Mouse (Mus musculus) intestine, embryonic 16.5 days (tissue): ENCODE measurements around the gene Defb23. TPM values are rescaled to one million over a fixed set of nuclear protein-coding genes. Genes with fewer than 3 reads are reported as not detected.

Source experiments
- ATAC-seq: fragments of 200-750 bp; cut with Nextera tagmentation; 2 replicates; pipeline ENCODE4 v1.8.0; 2017; ENCODE audit warnings: moderate TSS enrichment, moderate library complexity
- H3K27ac ChIP-seq: fragments of 300-500 bp; sonication (generic); 2 replicates; pipeline ENCODE4 v1.5.1; 2014; ENCODE audit warnings: mild to moderate bottlenecking, low read length
- H3K27me3 ChIP-seq: fragments of 300-500 bp; sonication (generic); replicated peaks from 2 replicates; pipeline ENCODE4 v1.6.1; 2014; ENCODE audit warnings: low read length, control low read depth, mixed read lengths; ENCODE audit not compliant: control insufficient read depth, insufficient read depth
- H3K36me3 ChIP-seq: fragments of 300-500 bp; sonication (generic); 2 replicates; pipeline ENCODE4 v1.6.1; 2014; ENCODE audit warnings: low read length, control low read depth; ENCODE audit not compliant: control insufficient read depth, insufficient read depth
- H3K4me1 ChIP-seq: fragments of 300-500 bp; sonication (generic); 2 replicates; pipeline ENCODE4 v1.6.1; 2014; ENCODE audit warnings: low read length, control low read depth, mixed read lengths; ENCODE audit not compliant: control insufficient read depth, insufficient read depth
- H3K4me2 ChIP-seq: fragments of 300-500 bp; sonication (generic); 2 replicates; pipeline ENCODE4 v1.6.1; 2014; ENCODE audit warnings: low read depth, low read length, control low read depth
- H3K4me3 ChIP-seq: fragments of 300-500 bp; sonication (generic); 2 replicates; pipeline ENCODE4 v1.5.1; 2014; ENCODE audit warnings: mild to moderate bottlenecking, low read length
- H3K9ac ChIP-seq: fragments of 300-500 bp; sonication (generic); 2 replicates; pipeline ENCODE4 v1.6.1; 2014; ENCODE audit warnings: low read depth, low read length
- H3K9me3 ChIP-seq: fragments of 300-500 bp; sonication (generic); 2 replicates; pipeline ENCODE4 v1.6.1; 2016; ENCODE audit warnings: low read length, control low read depth; ENCODE audit not compliant: control insufficient read depth
- WGBS: fragments of 180-500 bp; shearing (Covaris S2); extraction: QIAGEN DNeasy Blood & Tissue Kit; methylation state at CpG from one replicate; pipeline ENCODE4 v1.1.7; 2014; 5-methylcytosine and 5-hydroxymethylcytosine counted together
- polyA plus RNA-seq: library from polyadenylated mRNA; unstranded; fragments of >200 nt; fragmentation: Nextera tagmentation; extraction: Ambion mirVana; gene quantifications from 2 replicates; pipeline ENCODE4 v1.2.1, GENCODE M21; 2015

Gene Defb23
- polyA plus RNA-seq, 1 experiment from 2014 or later, result not detected

GRCm38 (mm10) chr2:152415287-152415686 is 49.1 kb downstream of the Defb23 start, which contains the start of gene 6820408C15Rik:
Gene 6820408C15Rik (plus strand): TSS chr2:152415587.
- no peaks in the 10 kb centered on the region for H3K36me3 ChIP-seq
- WGBS, result 23% methylated on average over 4 of the region's 4 CpGs
- H3K9me3 ChIP-seq, result peaks cover 8% of the 10 kb centered on the region
- peak within 1 kb of the TSS; percentile 80 for H3K4me2 ChIP-seq
- H3K27me3 ChIP-seq, result no peaks in the 10 kb centered on the region
- peak within 1 kb of the TSS; percentile 92 for H3K4me3 ChIP-seq
- peaks cover 12% of the 10 kb centered on the region for H3K4me1 ChIP-seq
- ATAC-seq, result no peak
- H3K9ac ChIP-seq, result peak within 1 kb of the TSS; percentile 99
- peak within 1 kb of the TSS; percentile 88 for H3K27ac ChIP-seq

DNA sequence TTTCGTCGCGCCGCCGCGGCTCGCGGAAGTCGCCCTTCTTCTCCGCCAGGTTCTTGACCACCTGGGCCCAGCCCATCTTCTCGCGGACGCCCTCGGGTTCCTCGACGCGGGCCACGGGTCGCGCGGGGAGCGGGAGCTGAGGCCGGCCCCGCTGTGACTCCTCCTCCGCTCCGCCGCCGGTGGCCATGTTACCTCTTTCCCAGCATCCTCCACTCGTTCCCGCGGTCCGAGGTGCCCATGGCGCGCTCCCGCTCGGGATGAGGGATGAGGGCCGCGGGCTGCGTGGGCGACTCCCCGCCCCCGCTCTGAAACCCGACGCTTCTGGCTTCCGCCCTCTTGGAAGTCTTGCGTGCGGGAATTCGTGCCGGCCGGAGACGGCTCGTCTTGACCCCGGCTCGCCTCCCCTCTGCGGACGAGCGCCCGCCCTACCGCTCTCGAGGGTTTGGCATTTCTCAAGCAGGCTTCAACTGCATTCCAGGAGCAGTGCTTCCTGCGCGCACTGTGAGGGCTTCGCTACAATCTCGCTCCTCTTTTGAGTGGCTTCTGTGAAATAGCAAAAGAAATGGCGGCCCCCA is 49.7 kb downstream of the Defb23 start, which contains the start of gene Zcchc3:
Gene Zcchc3, minus strand, starts transcription at position 437 of the 575 bp plus-strand sequence.
- no peaks in the 10 kb centered on the region for H3K27me3 ChIP-seq
- WGBS, result under 1% methylated on average over 65 of the region's 65 CpGs
- H3K27ac ChIP-seq, result peak within 1 kb of the TSS; percentile 88
- peaks cover 16% of the 10 kb centered on the region for H3K4me1 ChIP-seq
- peak within 1 kb of the TSS; percentile 80 for H3K4me2 ChIP-seq
- H3K9ac ChIP-seq, result peak within 1 kb of the TSS; percentile 99
- ATAC-seq, result peak; percentile 79
- peak within 1 kb of the TSS; percentile 92 for H3K4me3 ChIP-seq
- H3K9me3 ChIP-seq, result peaks cover 8% of the 10 kb centered on the region
- H3K36me3 ChIP-seq, result no peaks in the 10 kb centered on the region

DNA sequence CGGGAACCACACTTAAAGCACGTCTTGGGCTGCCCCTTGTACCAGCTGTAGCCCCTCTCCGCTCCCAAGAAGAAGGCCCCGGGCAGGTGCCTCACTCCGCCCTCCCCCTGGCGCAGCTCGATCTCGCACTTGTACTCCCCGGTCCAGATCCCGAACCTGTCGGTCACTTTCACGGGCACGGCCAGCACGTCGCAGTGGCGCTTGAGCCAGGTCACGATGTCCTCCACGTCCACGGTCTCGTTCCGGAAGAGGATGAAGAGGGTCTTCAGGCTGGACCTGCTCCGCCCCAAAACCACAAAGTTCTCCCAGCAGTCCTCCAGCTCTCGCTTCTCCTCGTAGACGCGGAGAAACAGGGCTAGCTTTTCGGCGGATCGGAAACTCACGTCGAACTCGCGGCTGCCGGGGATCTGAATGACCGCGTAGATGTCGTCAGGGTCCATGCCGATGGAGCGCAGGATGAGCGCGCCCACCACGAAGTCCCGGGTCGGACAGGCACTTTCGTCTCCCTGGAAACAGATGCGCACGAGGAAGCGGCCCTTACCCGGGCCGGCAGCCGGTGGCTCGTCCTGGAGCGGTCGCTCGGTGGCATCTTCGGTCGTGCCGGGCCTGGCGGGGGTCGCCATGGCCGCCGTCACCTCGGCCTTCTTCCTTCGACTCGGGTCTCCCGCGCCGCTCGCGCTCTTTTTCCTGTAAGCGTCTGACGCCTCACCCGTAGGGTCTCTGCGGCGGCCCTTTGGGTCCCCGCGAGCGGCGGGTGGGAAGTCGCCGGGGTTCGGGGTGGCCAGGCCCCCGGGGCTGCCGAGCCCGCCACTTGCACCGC is 50.4 kb downstream of the Defb23 start:
- under 1% methylated on average over 86 of the region's 86 CpGs for WGBS
- H3K9ac ChIP-seq, result peak overlapping the region; percentile 99
- H3K4me3 ChIP-seq, result peak overlapping the region; percentile 92
- peaks cover 8% of the 10 kb centered on the region for H3K9me3 ChIP-seq
- peak; percentile 12 for ATAC-seq
- no peaks in the 10 kb centered on the region for H3K27me3 ChIP-seq
- H3K4me1 ChIP-seq, result peaks cover 19% of the 10 kb centered on the region
- peak overlapping the region; percentile 88 for H3K27ac ChIP-seq
- H3K4me2 ChIP-seq, result peak overlapping the region; percentile 80
- no peaks in the 10 kb centered on the region for H3K36me3 ChIP-seq

- WGBS, result 2% methylated on average over 21 of the region's 21 CpGs
- ATAC-seq, result no peak
- H3K4me2 ChIP-seq, result peak overlapping the region; percentile 80
Measured at GRCm38 (mm10) chr2:152413158-152413764, 51.2 kb downstream of the Defb23 start.

GRCm38 (mm10) chr2:152412526-152413157 is 51.8 kb downstream of the Defb23 start:
- ATAC-seq, result peak; percentile 9; the same call in 1 of the 2 replicates
- no peaks in the 10 kb centered on the region for H3K36me3 ChIP-seq
- peak overlapping the region; percentile 92 for H3K4me3 ChIP-seq
- H3K9me3 ChIP-seq, result peaks cover 8% of the 10 kb centered on the region
- 6% methylated on average over 15 of the region's 15 CpGs for WGBS
- H3K27me3 ChIP-seq, result no peaks in the 10 kb centered on the region
- H3K4me1 ChIP-seq, result peaks cover 19% of the 10 kb centered on the region
- peak overlapping the region; percentile 80 for H3K4me2 ChIP-seq
- peak overlapping the region; percentile 88 for H3K27ac ChIP-seq
- H3K9ac ChIP-seq, result peak overlapping the region; percentile 99

More at GRCm38 (mm10) chr2:152413158-152413764, 51.2 kb downstream of the Defb23 start:
- H3K4me1 ChIP-seq, result peaks cover 19% of the 10 kb centered on the region
- no peaks in the 10 kb centered on the region for H3K36me3 ChIP-seq
- H3K9me3 ChIP-seq, result peaks cover 8% of the 10 kb centered on the region
- H3K27me3 ChIP-seq, result no peaks in the 10 kb centered on the region
- peak overlapping the region; percentile 99 for H3K9ac ChIP-seq
- peak overlapping the region; percentile 88 for H3K27ac ChIP-seq
- peak overlapping the region; percentile 92 for H3K4me3 ChIP-seq

GRCm38 (mm10) chr2:152411471-152411870 is 52.9 kb downstream of the Defb23 start:
- peak overlapping the region; percentile 88 for H3K27ac ChIP-seq
- peak overlapping the region; percentile 92 for H3K4me3 ChIP-seq
- peaks cover 8% of the 10 kb centered on the region for H3K9me3 ChIP-seq
- peak overlapping the region; percentile 99 for H3K9ac ChIP-seq
- H3K36me3 ChIP-seq, result no peaks in the 10 kb centered on the region
- H3K4me1 ChIP-seq, result peaks cover 20% of the 10 kb centered on the region
- WGBS, result 18% methylated on average over 7 of the region's 7 CpGs
- H3K4me2 ChIP-seq, result peak overlapping the region; percentile 80
- no peaks in the 10 kb centered on the region for H3K27me3 ChIP-seq
- ATAC-seq, result no peak

- Histone ChIP-seq H3K4me2 (peak overlapping the region; percentile 80), H3K4me3 (peak overlapping the region; percentile 92), H3K9ac (peak overlapping the region; percentile 99), H3K4me1 (peaks cover 23% of the 10 kb centered on the region), H3K27me3 (no peaks in the 10 kb centered on the region), H3K36me3 (no peaks in the 10 kb centered on the region), H3K9me3 (peaks cover 3% of the 10 kb centered on the region; the same call in 1 of the 2 replicates), H3K27ac (peak overlapping the region; percentile 88)
- WGBS, result 5% methylated on average over 15 of the region's 15 CpGs
- ATAC-seq, result peak; percentile 61
Measured at GRCm38 (mm10) chr2:152410971-152411371, 53.4 kb downstream of the Defb23 start.

DNA sequence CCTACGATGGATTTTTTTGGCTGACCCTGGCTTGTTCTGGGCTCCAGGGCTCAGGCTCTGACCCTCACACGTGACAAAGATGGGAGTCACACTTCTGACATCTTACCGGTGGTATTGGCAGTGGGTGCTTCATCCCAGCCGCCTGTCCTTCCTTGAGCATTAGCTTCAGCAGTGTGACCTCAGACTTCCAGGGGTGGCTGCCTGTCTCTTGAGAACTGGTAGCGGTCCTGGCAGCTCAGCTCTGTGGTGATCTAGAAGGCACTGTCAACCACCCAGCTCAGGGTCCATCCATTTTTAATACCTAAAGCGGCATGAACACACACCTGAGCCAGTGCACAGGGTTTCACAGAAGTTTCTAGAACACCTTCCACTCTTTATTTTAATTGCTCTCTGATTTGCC is 54.6 kb downstream of the Defb23 start:
- ATAC-seq, result no peak
- Histone ChIP-seq H3K4me1 (peaks cover 23% of the 10 kb centered on the region), H3K4me2 (no peak overlapping the region), H3K27ac (peak overlapping the region; percentile 88; the same call in 1 of the 2 replicates), H3K4me3 (no peak overlapping the region), H3K9me3 (no peaks in the 10 kb centered on the region), H3K9ac (no peak overlapping the region), H3K27me3 (no peaks in the 10 kb centered on the region), H3K36me3 (no peaks in the 10 kb centered on the region)
- WGBS, result 71% methylated on average over 6 of the region's 6 CpGs
